Mouse (Mus musculus): ENCODE measurements around the gene Rab3gap2. TPM values are rescaled to one million over a fixed set of nuclear protein-coding genes. Genes with fewer than 3 reads are reported as not detected.

Gene Rab3gap2
- polyA plus RNA-seq, 2 experiments from 2014 or later: 12.8 to 15.0 TPM

- ATAC-seq: no peak
These were observed 23.8 kb downstream of the Rab3gap2 start for GRCm38 (mm10) chr1:185227766-185228165.

GRCm38 (mm10) chr1:185229406-185230201, 25.7 kb downstream of the Rab3gap2 start:
- no peak for ATAC-seq

GRCm38 (mm10) chr1:185235837-185236236, 31.9 kb downstream of the Rab3gap2 start:
- ATAC-seq: no peak

- no peak for ATAC-seq
These were observed 32.6 kb downstream of the Rab3gap2 start for GRCm38 (mm10) chr1:185236530-185236929.

- ATAC-seq: no peak
These were observed 39.1 kb downstream of the Rab3gap2 start for GRCm38 (mm10) chr1:185243013-185243412.

- ATAC-seq: no peak
These were observed 41.5 kb downstream of the Rab3gap2 start for GRCm38 (mm10) chr1:185245456-185245855.

GRCm38 (mm10) chr1:185247429-185248085, 43.6 kb downstream of the Rab3gap2 start:
- ATAC-seq: no peak

GRCm38 (mm10) chr1:185248728-185249127, 44.8 kb downstream of the Rab3gap2 start:
- no peak for ATAC-seq

GRCm38 (mm10) chr1:185252351-185252750, 48.4 kb downstream of the Rab3gap2 start:
- no peak for ATAC-seq

GRCm38 (mm10) chr1:185253140-185253892, 49.4 kb downstream of the Rab3gap2 start:
- ATAC-seq: no peak

- ATAC-seq: no peak
These were observed 51.4 kb downstream of the Rab3gap2 start for GRCm38 (mm10) chr1:185255336-185255735.

GRCm38 (mm10) chr1:185256753-185257152, 52.8 kb downstream of the Rab3gap2 start:
- no peak for ATAC-seq

GRCm38 (mm10) chr1:185262565-185262964, 58.6 kb downstream of the Rab3gap2 start:
- no peak for ATAC-seq

GRCm38 (mm10) chr1:185268675-185269074, 64.8 kb downstream of the Rab3gap2 start:
- ATAC-seq: no peak

GRCm38 (mm10) chr1:185270403-185271097, 66.6 kb downstream of the Rab3gap2 start:
- no peak for ATAC-seq

GRCm38 (mm10) chr1:185271373-185271772, 67.5 kb downstream of the Rab3gap2 start:
- ATAC-seq: no peak

- ATAC-seq: no peak
These were observed 71.1 kb downstream of the Rab3gap2 start for GRCm38 (mm10) chr1:185274819-185275545.

GRCm38 (mm10) chr1:185275976-185276375, 72.1 kb downstream of the Rab3gap2 start:
- no peak for ATAC-seq

- ATAC-seq: no peak
These were observed 73.1 kb downstream of the Rab3gap2 start for GRCm38 (mm10) chr1:185277022-185277421.

- no peak for ATAC-seq
These were observed 75.4 kb downstream of the Rab3gap2 start for GRCm38 (mm10) chr1:185279288-185279687.

- ATAC-seq: no peak
These were observed 76.7 kb downstream of the Rab3gap2 start for GRCm38 (mm10) chr1:185280616-185281015.

- ATAC-seq: no peak
These were observed 78.9 kb downstream of the Rab3gap2 start for GRCm38 (mm10) chr1:185282846-185283245.
